Mouse (Mus musculus) lung, postnatal 0 days (tissue): ENCODE data around the gene Baz1b.

Experiments used
- CTCF ChIP-seq: IDR thresholded peaks from 2 replicates; pipeline ENCODE4 v1.5.1; 2016; ENCODE audit warnings: antibody characterized with exemption, mild to moderate bottlenecking
- EP300 ChIP-seq: IDR thresholded peaks from 2 replicates; pipeline ENCODE4 v1.6.1; 2016; ENCODE audit warnings: antibody characterized with exemption, mild to moderate bottlenecking, control low read depth

GRCm38 (mm10) chr5:135291193-135291592 is 104.1 kb downstream of the Baz1b start:
- TF ChIP-seq CTCF: no peak
- no peak for TF ChIP-seq EP300
